Mouse (Mus musculus) right cerebral cortex, postnatal 14 days (tissue): ENCODE results near the gene Fam19a2.

Source experiments
- DNase-seq: peaks from one replicate; pipeline ENCODE4 v3.0.0; 2022

The Fam19a2 gene

GRCm38 (mm10) chr10:123752755-123753154, 489.0 kb downstream of the Fam19a2 start:
- no peak for DNase-seq

DNA sequence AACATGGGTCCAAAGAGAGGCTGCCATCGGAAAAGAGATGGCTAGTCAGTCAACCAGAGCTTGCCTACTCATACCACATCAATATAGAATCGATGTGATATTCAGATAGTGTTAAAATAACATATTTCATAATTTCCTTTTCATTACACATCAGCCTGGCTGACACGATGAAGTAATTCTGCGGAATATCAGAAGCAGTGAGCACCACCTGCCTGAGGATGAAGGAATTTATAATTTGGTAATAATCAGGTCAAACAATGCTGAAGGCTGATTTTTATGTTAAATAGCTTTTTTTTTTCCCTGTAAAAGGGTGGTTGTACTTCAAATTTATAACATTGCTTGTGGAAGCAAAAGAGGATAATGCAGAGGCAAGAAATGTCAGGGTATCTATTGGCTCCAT, 490.2 kb downstream of the Fam19a2 start:
- DNase-seq, result no peak

- no peak for DNase-seq
Measured at GRCm38 (mm10) chr10:123789374-123789773, 525.6 kb downstream of the Fam19a2 start.
